Mouse (Mus musculus) ES-E14 (cell line): ENCODE results near the gene Kalrn.

Source experiments
- CHD2 ChIP-seq: IDR thresholded peaks from 2 replicates; pipeline ENCODE4 v1.6.1; 2014; ENCODE audit warnings: mild to moderate bottlenecking, low read depth, low read length, inconsistent platforms
- HCFC1 ChIP-seq: IDR thresholded peaks from 2 replicates; pipeline ENCODE4 v1.6.1; 2012; ENCODE audit warnings: low read length, inconsistent platforms, borderline replicate concordance; ENCODE audit not compliant: insufficient read depth
- ZC3H11A ChIP-seq: IDR thresholded peaks from 2 replicates; pipeline ENCODE4 v1.6.1; 2012; ENCODE audit warnings: low read depth, mild to moderate bottlenecking, inconsistent platforms, low read length, borderline replicate concordance
- ZNF384 ChIP-seq: IDR thresholded peaks from 2 replicates; pipeline ENCODE4 v1.6.1; 2012; ENCODE audit warnings: low read depth, low read length, inconsistent platforms

- TF ChIP-seq ZNF384 (no peak), ZC3H11A (no peak), HCFC1 (no peak), CHD2 (no peak)
Measured at GRCm38 (mm10) chr16:34317110-34317509, 256.2 kb downstream of the Kalrn start.
